Mouse (Mus musculus) spleen, adult 18-20 months (tissue): ENCODE measurements at regions not wholly inside any gene's neighbourhood (a gene's known extent, or its start where the extent isn't known, plus 50 kb on each side); places are given as distances from the start of the nearest gene placed in this dataset.

Source experiments
- DNase-seq, 2 experiments: peaks; one replicate each; pipeline ENCODE4 v3.0.0; 2022; ENCODE audit warnings: mixed read lengths in 2 of 2

- no peak for DNase-seq
Measured at GRCm38 (mm10) chr4:152614356-152615100, 136.9 kb upstream of the Kcnab2 start.
